Mouse (Mus musculus) cerebellum, adult 11 months (tissue): ENCODE data around the gene Ints6.
"Not testable (repeated sequence)": the region's sequence is repeated elsewhere in the genome, so short reads cannot be mapped to it uniquely, and the experiment has no call there.

Source experiments
- DNase-seq: peaks from one replicate; pipeline ENCODE4 v3.0.0; 2022

Ints6 gene

DNA sequence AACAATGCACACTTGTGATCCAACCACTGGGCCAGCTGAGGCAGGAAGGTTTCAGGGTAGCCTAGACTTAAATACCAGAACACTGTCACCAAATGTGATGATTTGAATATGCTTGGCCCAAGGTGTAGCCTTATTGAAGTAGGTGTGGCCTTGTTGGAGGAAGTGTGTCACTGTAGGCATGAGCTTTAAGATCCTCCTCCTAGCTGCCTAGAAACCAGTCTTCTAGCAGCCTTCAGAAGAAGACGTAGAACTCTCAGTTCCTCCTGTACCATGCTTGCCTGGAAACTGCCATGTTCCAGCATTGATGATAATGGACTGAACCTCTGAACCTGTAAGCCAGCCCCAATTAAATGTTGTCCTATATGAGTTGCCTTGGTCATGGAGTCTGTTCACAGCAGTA is 25.3 kb downstream of the Ints6 start:
- DNase-seq, result no peak

- no peak for DNase-seq
Measured at GRCm38 (mm10) chr14:62733666-62734065, 27.3 kb downstream of the Ints6 start.

DNA sequence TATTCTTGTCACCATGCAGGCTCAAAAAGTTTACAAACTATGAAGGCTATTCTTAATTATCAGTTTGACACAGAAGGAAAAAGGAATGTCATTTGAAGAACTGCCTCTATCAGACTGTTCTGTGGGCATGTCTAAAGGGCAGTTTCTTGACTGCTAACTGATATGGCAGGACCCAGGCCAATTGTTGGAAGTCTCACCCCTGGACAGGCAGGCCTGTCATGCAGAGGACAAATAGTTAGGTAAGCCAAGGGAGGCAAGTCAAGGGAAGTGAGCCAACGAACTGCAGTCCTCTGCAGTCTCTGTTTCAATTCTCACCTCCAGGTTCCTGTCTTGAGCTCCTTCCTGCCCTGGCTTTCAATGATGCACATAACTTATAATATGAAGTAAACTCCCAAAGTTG is 29.1 kb downstream of the Ints6 start:
- no peak for DNase-seq

GRCm38 (mm10) chr14:62724560-62724959 is 36.4 kb downstream of the Ints6 start:
- DNase-seq, result no peak

DNA sequence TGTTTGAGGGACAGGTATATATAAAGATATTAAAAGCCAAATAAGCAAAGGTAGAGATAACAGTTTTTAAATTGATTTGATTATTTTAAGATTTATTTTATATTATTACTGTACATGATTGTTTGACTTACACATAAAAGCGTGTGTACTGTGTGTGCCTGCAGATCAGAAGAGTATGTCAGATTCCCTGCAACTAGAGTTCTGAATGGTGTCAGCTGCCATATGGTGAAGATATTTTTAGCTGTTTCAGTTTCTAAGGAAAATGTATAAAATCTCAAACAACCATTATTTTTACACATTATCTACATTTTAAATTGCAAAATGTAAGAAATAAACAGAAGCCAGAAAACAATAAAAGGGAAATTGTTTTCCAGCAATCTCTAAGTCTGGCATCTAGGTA is 39.3 kb downstream of the Ints6 start:
- no peak for DNase-seq

DNA sequence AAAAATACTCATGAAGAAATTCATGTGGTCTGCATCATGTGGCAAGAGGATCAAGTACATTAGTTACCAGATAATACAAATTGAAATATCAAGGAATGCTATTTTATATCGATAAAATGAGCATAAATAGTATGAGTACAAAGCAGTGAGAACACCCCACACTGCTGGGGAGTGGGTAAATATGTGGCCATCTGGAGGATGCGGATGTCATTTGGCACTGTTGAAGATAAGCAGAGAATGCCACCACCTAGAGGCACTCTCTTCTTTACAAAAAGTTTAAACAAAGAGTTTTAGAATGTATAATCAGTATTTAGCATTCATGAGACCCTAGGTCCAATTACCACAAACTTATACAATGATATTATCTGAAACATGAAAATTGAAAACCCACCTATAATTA is 42.8 kb downstream of the Ints6 start:
- no peak for DNase-seq

DNA sequence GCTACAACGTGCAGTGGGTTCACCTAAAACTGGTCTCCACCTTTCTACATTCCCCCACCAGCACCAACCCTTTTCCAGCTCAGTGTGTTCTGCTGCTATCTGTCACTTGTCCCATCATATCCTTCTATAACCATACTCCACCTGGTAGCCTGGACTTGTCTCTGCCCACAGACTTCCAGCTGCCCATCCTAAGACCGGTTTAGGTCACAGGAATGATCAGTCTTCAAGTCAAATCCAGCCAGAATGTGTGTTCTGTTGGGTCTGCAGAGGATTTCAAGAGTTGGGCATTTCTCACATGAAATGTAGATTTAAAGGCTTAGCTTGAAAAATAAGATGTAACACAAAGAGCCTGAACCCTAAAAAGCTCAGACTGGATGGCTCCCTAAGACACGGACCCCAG is 87.3 kb downstream of the Ints6 start:
- no peak for DNase-seq

DNA sequence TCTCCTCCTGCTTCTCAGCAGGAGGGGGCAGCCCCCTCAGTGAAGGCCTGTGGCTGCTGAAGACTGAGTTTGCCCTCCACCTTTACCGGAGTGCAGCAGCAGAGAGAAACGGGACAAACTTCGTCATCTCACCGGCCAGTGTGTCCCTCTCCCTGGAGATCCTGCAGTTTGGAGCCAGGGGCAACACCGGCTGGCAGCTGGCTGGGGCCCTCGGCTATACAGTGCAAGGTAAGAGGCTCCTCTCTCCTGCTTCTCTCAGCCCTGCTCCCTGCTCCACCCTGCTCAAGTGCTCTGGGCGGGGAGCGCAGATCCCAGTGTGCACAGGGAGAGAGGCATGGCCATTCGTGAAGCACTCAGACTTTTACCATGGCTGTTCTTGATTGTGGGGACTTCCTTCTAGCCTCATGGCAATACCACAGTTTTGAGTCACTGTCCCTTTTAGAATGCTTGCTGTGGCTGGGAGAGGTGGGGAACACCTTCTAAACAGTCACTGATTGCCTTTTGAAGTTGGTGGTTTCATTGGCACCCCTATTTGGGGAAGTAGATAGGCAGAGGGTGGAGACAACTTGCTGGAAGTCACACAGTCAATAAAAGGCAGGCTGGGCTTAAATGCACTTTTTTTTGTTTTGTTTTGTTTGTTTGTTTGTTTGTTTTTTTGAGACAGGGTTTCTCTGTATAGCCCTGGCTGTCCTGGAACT is 95.8 kb downstream of the Ints6 start:
- DNase-seq, result no peak

GRCm38 (mm10) chr14:62663367-62663766 is 97.6 kb downstream of the Ints6 start, which contains the start of gene Serpine3:
Serpine3 (plus strand) TSS chr14:62663667.
- DNase-seq, result no peak

- no peak for DNase-seq
Measured at GRCm38 (mm10) chr14:62662381-62662780, 98.6 kb downstream of the Ints6 start.

- DNase-seq, result no peak
Measured at GRCm38 (mm10) chr14:62657469-62657868, 103.5 kb downstream of the Ints6 start.

DNA sequence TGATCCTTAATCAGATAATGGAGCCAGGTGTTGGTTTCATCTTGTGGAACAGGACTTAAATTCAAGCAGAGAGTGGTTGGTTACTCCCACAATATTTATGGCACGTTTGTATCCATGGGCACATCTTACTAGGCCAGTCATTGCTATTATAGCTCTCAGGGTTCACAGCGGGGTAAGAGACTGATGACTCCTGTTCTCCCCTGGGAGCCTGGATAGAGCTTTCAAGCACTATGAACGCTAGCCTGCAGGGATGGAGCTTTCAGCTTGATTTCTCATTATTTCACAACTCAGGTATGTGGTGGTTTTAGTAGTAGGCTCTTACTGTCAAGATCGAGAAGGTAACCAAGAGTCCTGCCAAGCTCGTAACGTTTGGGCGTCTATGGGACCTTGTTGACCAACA is 105.0 kb downstream of the Ints6 start:
- no peak for DNase-seq

- no peak for DNase-seq
Measured at GRCm38 (mm10) chr14:62651771-62652170, 109.2 kb downstream of the Ints6 start.

DNA sequence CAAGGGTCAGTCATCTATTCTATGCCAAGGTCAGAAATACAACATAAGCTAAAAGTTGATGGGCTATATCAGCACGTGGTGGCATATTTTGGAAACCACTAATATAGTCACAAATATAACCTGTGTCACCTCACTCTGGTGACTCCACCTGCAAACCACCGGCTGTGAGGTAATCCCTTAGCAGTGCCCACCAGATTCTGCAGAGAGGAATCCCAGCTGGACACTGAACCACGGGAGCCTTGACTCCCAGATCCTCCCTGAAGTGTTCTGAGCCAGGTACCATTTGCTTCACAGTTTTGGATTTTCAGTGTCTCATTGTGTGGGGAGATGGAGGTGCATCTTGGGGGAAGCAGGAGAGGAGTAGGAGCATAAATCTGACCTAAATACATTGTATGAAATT is 110.6 kb downstream of the Ints6 start:
- no peak for DNase-seq

- no peak for DNase-seq
Measured at GRCm38 (mm10) chr14:62648405-62648804, 112.6 kb downstream of the Ints6 start.

DNA sequence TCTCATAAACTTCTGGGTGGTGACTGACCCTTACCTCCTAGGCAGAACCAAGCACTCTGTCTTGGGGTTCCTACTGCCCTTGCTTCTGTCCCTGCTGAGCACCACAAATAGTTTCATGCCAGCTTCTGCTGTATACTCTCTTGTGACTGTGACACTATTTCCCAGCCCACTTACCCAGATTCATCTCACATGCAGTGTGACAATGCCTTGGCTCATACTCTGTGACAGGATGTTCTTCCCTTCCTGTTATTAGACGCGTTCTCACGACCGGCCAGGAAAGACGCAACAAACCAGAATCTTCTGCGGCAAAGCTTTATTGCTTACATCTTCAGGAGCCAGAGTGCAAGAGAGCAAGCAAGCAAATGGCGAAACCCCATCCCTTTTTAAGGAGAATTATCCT is 118.6 kb downstream of the Ints6 start:
- DNase-seq, result not testable (repeated sequence)

- no peak for DNase-seq
Measured at GRCm38 (mm10) chr14:62640396-62640795, 120.6 kb downstream of the Ints6 start.

GRCm38 (mm10) chr14:62639551-62639950 is 121.4 kb downstream of the Ints6 start:
- no peak for DNase-seq

GRCm38 (mm10) chr14:62639111-62639510 is 121.9 kb downstream of the Ints6 start:
- DNase-seq, result no peak

- DNase-seq, result no peak
Measured at GRCm38 (mm10) chr14:62638345-62638702, 122.6 kb downstream of the Ints6 start.

DNA sequence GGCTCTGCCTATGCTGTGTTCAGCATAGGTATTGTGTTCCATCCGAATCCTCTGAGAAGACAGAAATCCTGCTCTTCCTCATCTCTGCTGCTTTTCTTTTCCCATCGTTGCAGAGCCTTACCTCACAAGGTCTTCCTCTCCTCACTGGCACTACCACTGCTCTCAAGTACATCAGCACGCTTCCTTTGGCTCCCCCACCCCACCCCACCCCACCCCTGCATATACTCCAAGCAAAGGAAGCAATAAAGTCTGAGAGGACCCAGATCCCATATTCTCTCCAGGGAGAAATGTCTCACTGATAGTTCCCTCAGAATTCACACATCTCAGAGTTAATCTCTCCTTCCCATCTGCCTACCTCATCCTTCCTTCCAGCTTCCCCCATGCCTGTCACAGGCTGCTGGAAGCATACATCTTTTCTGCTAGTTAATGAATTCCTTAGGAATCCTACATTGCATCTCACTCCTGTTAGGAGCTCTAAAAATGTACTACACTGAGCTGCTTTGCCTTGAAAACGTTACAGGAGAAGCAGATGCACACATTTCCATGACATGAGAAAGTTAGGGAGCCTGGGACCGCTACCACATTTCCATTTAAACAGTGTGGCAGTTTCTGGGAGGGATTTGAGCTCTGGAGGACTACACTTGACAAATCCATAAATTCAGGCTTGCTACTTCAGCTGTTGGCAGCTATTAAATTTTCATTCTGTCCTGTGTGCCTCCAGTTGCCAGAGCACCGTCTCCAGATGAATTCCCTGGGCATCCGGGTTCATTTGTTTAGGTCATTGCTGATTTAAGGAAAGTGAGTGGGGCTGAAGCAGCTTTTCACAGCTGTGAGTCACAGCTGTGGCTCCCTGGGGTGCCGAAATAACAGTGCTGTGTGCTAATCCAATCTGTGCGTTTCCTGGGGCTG is 123.3 kb downstream of the Ints6 start:
- DNase-seq, result no peak

- DNase-seq, result peak; percentile 76
Measured at GRCm38 (mm10) chr14:62627951-62628350, 133.0 kb downstream of the Ints6 start.
